Mouse (Mus musculus): ENCODE data around the gene Naga. TPM values are rescaled to one million over a fixed set of nuclear protein-coding genes. Genes with fewer than 3 reads are reported as not detected.
"Not testable (repeated sequence)": the region's sequence is repeated elsewhere in the genome, so short reads cannot be mapped to it uniquely, and the experiment has no call there.

Gene Naga
- polyA plus RNA-seq, 1 experiment from 2014 or later = 34.1 TPM

DNA sequence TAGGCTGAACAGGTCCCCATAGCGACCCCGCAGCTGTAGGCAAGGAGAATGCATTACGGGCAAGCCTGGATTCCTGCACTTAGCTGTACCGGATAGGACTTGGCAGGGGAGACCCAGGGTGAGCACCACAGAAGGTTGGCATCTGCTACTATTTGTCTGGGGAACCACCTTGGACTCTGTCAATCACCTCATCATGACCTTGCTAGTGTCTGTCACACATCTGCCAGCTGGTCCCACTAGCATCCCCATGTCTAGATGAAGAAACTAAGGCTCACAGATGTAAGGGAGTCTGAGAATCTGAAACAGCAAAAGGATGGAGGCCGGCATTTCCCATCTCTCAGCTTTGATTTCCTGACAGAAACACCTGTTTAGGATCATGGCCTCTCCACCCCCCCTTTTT, 35.7 kb upstream of the Naga start:
- Histone ChIP-seq H3K27ac (no peak overlapping the region), H3K9ac (replicated peaks) (no peak overlapping the region), H3K36me3 (no peaks in the 10 kb centered on the region), H3K27me3 (no peaks in the 10 kb centered on the region; the same call in 1 of the 2 replicates), H3K4me1 (replicated peaks) (peaks cover 5% of the 10 kb centered on the region), H3K4me2 (no peak overlapping the region), H3K9me3 (no peaks in the 10 kb centered on the region), H3K4me3 (replicated peaks) (no peak overlapping the region)
- ATAC-seq (ENCODE audit: insufficient number of reproducible peaks, insufficient read depth, low FRiP score, low TSS enrichment, low read depth) = no peak
- 86% methylated on average over 5 of the region's 5 CpGs for WGBS

DNA sequence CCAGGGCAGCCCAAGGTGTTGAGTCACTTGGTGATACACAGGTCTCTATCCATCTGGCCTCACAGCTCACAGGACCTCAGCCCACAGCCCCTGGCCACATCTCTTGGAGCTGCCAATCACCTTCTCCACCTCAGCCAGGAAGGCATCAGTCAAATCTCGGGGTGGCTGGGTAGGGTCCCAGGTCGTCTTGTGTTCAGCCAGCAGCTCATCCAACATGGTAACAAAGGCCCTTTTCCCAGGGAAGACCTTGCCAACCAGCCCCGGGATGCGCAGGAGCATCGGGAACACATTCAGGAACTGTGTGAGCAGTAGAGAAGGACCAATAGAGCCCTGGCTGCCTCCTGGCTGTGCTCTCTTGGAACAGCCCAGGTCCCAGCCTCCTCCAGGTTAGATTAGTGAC, 34.3 kb upstream of the Naga start:
- Histone ChIP-seq H3K36me3 (no peaks in the 10 kb centered on the region), H3K4me2 (no peak overlapping the region), H3K4me3 (replicated peaks) (no peak overlapping the region), H3K27ac (no peak overlapping the region), H3K9ac (replicated peaks) (no peak overlapping the region), H3K9me3 (no peaks in the 10 kb centered on the region), H3K4me1 (replicated peaks) (0 out of 2 replicates have a peak, but pooled peaks cover 4% of the 10 kb centered on the region), H3K27me3 (no peaks in the 10 kb centered on the region)
- no peak for ATAC-seq (ENCODE audit: insufficient number of reproducible peaks, insufficient read depth, low FRiP score, low TSS enrichment, low read depth)
- 89% methylated on average over 5 of the region's 5 CpGs for WGBS

DNA sequence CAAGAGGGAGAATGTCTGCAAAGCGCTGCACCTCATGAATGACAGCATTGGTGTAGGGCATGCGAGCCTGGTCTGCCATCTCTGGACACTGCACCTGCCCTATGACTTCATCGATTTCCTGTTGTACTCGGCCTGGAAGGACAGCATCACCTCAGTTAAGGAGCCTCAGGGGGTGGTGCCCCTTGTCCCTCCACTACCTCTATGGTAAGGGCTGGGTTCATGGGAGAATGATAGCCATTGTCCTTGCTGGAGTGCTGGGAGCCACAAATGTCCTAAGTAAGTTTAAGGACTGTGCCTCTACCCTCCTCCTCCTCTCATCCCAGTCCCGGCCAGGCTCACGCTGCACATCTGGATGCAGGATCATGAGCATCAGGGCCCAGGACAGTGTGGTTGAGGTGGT, 33.7 kb upstream of the Naga start:
- H3K4me2 ChIP-seq = no peak overlapping the region
- 88% methylated on average over 6 of the region's 6 CpGs for WGBS
- H3K4me3 ChIP-seq (replicated peaks) = no peak overlapping the region
- no peak overlapping the region for H3K9ac ChIP-seq (replicated peaks)
- no peaks in the 10 kb centered on the region for H3K9me3 ChIP-seq
- 0 out of 2 replicates have a peak, but pooled peaks cover 4% of the 10 kb centered on the region for H3K4me1 ChIP-seq (replicated peaks)
- ATAC-seq (ENCODE audit: insufficient number of reproducible peaks, insufficient read depth, low FRiP score, low TSS enrichment, low read depth) = no peak
- no peaks in the 10 kb centered on the region for H3K27me3 ChIP-seq
- H3K27ac ChIP-seq = no peak overlapping the region
- no peaks in the 10 kb centered on the region for H3K36me3 ChIP-seq

DNA sequence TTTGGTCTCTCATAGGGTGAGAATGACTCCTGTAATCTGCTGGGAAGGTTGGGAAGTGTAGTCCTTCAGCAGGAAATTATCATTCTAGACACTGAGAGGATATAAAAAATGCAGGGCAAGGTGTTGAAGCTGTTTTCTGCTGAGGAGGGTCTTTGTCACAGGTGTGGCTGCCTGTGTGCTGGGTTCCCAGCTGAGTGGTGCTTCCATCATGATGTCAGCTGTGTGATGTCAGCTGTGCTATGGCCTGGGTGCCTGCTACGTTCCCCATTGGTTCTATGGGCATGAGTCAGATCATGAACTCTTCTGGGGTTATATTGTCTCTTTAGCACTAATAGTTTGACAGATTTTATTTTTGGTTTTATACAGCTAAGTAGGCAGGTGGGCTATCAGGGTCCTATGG, 30.1 kb upstream of the Naga start:
- ATAC-seq (ENCODE audit: insufficient number of reproducible peaks, insufficient read depth, low FRiP score, low TSS enrichment, low read depth) = no peak
- no peak overlapping the region for H3K9ac ChIP-seq (replicated peaks)
- no peak overlapping the region for H3K4me3 ChIP-seq (replicated peaks)
- WGBS = 96% methylated on average over 1 of the region's 1 CpGs
- H3K9me3 ChIP-seq = no peaks in the 10 kb centered on the region
- H3K4me1 ChIP-seq (replicated peaks) = no peaks in the 10 kb centered on the region
- no peak overlapping the region for H3K4me2 ChIP-seq
- no peaks in the 10 kb centered on the region for H3K27me3 ChIP-seq
- no peak overlapping the region for H3K27ac ChIP-seq
- H3K36me3 ChIP-seq = no peaks in the 10 kb centered on the region

DNA sequence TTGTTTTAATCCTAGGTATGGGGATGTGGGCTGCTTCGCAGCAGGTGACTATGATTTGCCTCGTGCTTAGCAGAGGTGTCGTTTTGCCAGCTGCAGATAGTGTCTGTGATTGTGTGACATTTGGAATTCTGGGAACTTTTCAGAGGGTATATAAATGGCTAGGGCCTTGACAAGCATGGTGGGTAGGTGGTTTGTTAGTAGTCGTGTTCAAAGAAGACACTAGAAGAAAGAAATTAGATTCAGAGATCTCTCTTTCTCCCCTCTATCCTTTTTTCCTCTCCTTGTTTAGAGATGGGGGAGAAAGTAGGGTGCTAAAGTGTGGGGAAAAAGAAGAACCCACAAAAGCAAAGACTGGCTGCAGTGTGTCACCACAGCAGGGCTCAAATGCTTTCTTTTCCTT, 29.4 kb upstream of the Naga start:
- H3K36me3 ChIP-seq = no peaks in the 10 kb centered on the region
- no peaks in the 10 kb centered on the region for H3K9me3 ChIP-seq
- H3K4me1 ChIP-seq (replicated peaks) = no peaks in the 10 kb centered on the region
- ATAC-seq (ENCODE audit: insufficient number of reproducible peaks, insufficient read depth, low FRiP score, low TSS enrichment, low read depth) = no peak
- no peak overlapping the region for H3K9ac ChIP-seq (replicated peaks)
- WGBS = 88% methylated on average over 4 of the region's 4 CpGs
- H3K27ac ChIP-seq = no peak overlapping the region
- H3K27me3 ChIP-seq = no peaks in the 10 kb centered on the region
- H3K4me3 ChIP-seq (replicated peaks) = no peak overlapping the region
- no peak overlapping the region for H3K4me2 ChIP-seq

DNA sequence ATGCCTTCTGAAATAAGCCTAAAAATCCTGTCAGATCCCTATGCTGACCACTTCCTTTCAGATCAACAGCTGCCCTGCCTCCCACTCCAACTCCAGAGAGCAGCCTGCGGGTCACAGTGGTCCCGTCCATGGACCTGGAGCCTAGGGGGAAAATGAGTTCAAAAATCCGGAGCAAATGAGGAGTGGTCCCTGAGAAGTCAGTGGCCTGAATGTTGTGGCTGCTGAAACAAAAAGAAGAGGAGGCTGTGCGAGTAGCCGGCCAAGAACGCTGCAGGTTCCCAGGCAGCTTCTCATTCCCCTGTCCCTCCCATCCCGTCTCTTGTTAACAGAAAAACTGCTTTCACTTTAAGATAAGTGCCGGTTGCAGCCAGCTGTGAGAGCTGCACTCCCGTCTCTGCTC, 25.8 kb upstream of the Naga start:
- H3K4me3 ChIP-seq (replicated peaks); H3K9me3 ChIP-seq; H3K27me3 ChIP-seq; H3K27ac ChIP-seq; H3K4me1 ChIP-seq (replicated peaks); ATAC-seq (ENCODE audit: insufficient number of reproducible peaks, insufficient read depth, low FRiP score, low TSS enrichment, low read depth); H3K9ac ChIP-seq (replicated peaks); H3K4me2 ChIP-seq; H3K36me3 ChIP-seq: not testable (repeated sequence)
- WGBS = 19% methylated on average over 6 of the region's 9 CpGs

DNA sequence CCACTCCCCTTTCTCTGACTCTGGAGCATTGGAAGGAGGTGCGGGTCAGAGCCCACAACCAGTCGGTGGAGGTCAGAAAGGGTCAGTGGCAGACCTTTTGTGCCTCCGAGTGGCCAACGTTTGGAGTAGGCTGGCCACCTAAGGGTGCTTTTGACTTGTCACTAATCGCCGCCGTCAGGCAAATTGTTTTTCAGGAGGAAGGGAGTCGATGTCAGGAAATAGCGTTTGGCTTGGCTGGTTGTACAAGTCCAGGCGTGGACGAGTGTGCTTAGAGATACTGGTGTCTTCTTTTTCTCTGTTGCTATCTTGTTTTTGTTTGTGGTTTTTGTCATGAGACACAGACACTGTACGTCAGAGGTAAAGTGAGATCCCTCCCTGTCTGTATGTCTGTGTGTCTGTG, 25.1 kb upstream of the Naga start:
- not testable (repeated sequence) for H3K27ac ChIP-seq; H3K36me3 ChIP-seq; H3K4me2 ChIP-seq; H3K27me3 ChIP-seq; H3K4me1 ChIP-seq (replicated peaks); H3K9ac ChIP-seq (replicated peaks); H3K4me3 ChIP-seq (replicated peaks); H3K9me3 ChIP-seq; ATAC-seq (ENCODE audit: insufficient number of reproducible peaks, insufficient read depth, low FRiP score, low TSS enrichment, low read depth)
- 88% methylated on average over 10 of the region's 12 CpGs for WGBS

DNA sequence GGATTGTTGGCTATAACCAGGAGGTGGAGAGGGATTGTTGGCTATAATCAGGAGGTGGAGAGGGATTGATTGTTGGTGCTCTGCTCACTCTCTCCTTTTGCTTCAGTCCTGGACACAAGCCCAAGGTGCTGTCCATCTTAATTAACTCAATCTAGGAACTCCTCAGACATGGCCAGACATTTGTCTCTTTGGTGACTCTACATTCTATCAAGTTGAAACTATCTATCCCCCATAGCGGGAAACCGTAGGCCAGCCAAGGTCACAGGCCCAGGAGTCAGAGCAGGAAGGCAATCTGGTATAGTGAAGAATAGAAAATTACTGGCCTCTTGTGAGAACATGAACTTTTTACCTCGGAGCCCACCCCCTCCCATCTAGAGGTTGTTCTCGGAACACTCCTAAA, 23.5 kb upstream of the Naga start:
- Histone ChIP-seq H3K9ac (replicated peaks) (no peak overlapping the region), H3K9me3 (no peaks in the 10 kb centered on the region), H3K4me1 (replicated peaks) (peaks cover 10% of the 10 kb centered on the region; the same call in 1 of the 2 replicates), H3K27ac (no peak overlapping the region), H3K27me3 (no peaks in the 10 kb centered on the region), H3K4me3 (replicated peaks) (no peak overlapping the region), H3K36me3 (no peaks in the 10 kb centered on the region), H3K4me2 (no peak overlapping the region)
- WGBS = 85% methylated on average over 4 of the region's 4 CpGs
- ATAC-seq (ENCODE audit: insufficient number of reproducible peaks, insufficient read depth, low FRiP score, low TSS enrichment, low read depth) = no peak

DNA sequence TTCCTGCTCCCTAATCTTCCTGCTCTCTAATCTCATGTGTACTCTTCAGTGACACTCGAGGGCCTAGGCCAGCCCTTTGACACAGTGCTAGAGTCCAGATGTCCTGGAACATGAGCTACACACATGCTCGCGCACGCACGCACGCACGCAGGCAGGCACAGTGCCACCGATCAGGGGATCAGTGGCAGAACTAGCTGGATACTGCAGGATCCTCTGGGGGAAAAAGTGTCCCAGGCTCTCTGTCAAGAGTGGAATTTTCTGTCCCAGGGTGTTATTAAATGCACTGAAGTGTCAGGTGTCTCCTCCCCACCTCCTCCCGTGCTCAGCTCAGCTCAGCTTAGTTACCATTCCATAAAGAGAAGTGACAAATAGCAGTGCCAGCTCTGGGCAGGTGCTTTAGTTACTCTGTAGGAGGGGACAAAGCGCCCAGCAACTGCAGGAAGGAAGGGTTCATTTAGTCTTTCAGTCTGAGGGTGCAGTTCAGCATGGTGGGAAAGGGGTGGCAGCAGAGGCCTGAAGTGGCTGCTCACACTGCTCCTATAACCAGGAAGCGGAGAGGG, 22.8 kb upstream of the Naga start:
- Histone ChIP-seq H3K4me2 (no peak overlapping the region), H3K4me1 (replicated peaks) (peaks cover 10% of the 10 kb centered on the region; the same call in 1 of the 2 replicates), H3K27me3 (no peaks in the 10 kb centered on the region), H3K27ac (no peak overlapping the region), H3K36me3 (no peaks in the 10 kb centered on the region), H3K9me3 (no peaks in the 10 kb centered on the region), H3K4me3 (replicated peaks) (no peak overlapping the region), H3K9ac (replicated peaks) (no peak overlapping the region)
- no peak for ATAC-seq (ENCODE audit: insufficient number of reproducible peaks, insufficient read depth, low FRiP score, low TSS enrichment, low read depth)
- WGBS = 69% methylated on average over 11 of the region's 11 CpGs

DNA sequence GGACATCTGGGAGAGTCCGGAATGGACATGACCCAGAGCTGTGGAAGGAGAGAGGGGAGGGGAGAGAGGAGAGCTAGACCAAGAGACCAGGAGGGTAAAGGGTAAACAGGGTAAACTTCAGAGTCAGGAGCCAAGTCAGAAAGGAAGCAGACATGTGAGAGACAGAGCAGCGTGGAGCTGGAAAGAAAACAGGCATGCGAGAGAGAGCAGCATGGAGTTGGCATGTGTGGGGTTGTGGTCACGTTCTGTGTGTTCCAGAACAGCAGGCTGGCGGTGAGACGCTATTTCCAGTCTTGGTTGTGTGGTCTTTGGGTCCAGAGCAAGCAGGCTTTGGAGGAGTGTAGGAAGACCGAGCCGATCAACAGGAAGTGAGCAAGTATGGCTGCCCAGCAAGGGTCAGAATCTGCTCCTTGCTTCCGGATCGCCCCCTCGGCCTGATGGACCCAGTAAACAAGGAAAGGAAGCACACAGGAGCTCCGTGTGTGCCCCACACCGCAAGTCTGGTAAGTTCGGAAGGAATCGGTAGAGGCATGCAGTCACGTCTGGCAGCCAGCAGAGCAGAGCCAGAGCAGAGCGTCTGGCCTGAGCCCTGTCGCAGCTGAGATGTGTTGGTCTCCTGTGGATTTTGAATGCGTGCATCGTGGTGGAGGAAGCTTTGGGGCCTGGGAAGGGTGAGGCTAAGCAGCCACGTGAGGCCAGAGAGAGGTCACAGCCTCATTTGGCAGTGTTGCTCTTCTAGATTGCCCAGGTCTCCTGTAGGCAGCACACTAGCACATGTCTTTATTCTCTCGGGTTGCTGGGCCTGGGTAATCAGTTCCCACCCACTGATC, 19.9 kb upstream of the Naga start:
- no peaks in the 10 kb centered on the region for H3K9me3 ChIP-seq
- H3K27ac ChIP-seq = peak overlapping the region; percentile 41; the same call in 1 of the 2 replicates
- no peaks in the 10 kb centered on the region for H3K36me3 ChIP-seq
- peak overlapping the region; percentile 37; the same call in 1 of the 2 replicates for H3K9ac ChIP-seq (replicated peaks)
- H3K4me3 ChIP-seq (replicated peaks) = no peak overlapping the region
- no peak for ATAC-seq (ENCODE audit: insufficient number of reproducible peaks, insufficient read depth, low FRiP score, low TSS enrichment, low read depth)
- 65% methylated on average over 22 of the region's 22 CpGs for WGBS
- H3K27me3 ChIP-seq = no peaks in the 10 kb centered on the region
- H3K4me1 ChIP-seq (replicated peaks) = peaks cover 12% of the 10 kb centered on the region; the same call in 1 of the 2 replicates
- no peak overlapping the region for H3K4me2 ChIP-seq

DNA sequence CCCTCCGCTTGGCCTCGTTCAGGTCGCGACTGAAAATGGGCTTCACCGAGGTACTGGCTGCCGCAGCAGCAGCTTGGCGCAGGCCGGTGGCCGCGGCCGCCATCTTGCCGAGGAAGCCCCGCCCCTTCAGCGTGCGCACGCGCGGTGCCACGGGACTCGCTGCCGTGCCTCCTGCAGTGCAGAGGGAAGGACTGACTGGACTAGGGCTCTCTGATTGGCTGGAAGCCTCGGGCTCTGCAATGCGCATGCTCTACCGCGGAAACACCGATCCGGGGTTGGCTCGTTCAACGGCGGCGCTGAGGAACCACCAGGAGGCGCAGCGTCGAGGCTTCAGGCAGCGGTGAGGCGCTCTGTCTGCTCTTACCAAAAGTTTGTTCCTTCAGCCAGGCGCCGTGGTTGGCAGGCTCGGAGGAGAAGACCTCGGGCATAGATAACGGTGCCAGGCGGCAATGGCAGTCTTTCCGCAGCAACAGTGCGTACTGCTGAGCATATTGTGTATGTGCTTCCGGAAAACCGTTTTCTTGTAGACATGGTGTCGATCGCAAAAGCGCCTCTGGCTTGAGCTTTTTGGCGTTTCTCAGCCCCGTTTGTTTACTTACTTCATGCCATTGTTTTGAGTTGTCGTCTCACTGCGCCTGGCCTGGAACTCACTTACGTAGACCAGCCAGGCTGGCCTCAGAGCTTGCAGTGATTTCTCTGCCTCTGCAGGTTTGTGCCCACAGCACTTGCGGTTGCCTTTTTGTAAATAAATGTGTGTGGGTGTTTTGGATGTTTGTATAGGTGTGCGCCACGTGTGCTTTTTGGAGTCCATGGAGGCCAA, 15.6 kb upstream of the Naga start, which contains the start of gene Ndufa6:
Gene Ndufa6 (minus strand): TSS at position 197 of the 820 bp plus-strand sequence.
- Histone ChIP-seq H3K4me1 (replicated peaks) (peaks cover 29% of the 10 kb centered on the region), H3K27me3 (no peaks in the 10 kb centered on the region), H3K4me3 (replicated peaks) (peak within 1 kb of the TSS; percentile 93), H3K9ac (replicated peaks) (peak within 1 kb of the TSS; percentile 93), H3K4me2 (peak within 1 kb of the TSS; percentile 86), H3K9me3 (no peaks in the 10 kb centered on the region), H3K36me3 (peaks cover 24% of the 10 kb centered on the region), H3K27ac (peak within 1 kb of the TSS; percentile 85)
- ATAC-seq (ENCODE audit: insufficient number of reproducible peaks, insufficient read depth, low FRiP score, low TSS enrichment, low read depth) = peak; percentile 99
- WGBS = 2% methylated on average over 57 of the region's 57 CpGs

Measured in limb, embryonic 12.5 days (tissue).